Mouse (Mus musculus) spleen, postnatal 10 days (tissue): ENCODE data around the gene Slc4a5.
A peak's percentile ranks its signal among the peaks of the same experiment; 100 is the strongest.

Source experiments
- DNase-seq, 2 experiments: peaks; one replicate each; pipeline ENCODE4 v3.0.0; 2021 to 2022; ENCODE audit warnings: low spot score in 2 of 2

Gene Slc4a5

DNA sequence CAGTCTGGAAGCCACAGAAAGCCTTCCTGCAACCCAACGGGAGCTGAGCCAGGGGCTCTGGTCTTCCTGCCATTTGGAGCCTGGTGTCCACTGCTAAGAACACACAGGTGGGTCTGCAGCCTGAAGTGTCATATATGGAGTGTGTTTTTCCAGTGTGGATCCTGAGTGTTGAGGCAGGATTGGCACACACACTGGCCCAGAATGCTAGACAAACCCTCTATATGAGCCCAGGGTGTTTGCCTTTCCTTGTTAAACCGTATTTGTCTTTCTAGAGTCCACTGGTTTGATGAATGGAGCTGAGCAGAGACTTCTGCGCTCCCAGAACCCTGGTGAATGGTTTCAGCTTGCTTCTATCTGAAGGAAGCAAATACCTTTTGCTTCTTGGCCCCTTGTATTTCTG is at the start of gene Slc4a5:
Gene Slc4a5, plus strand, starts transcription at position 15 of the 400 bp plus-strand sequence.
- DNase-seq, result no peak

DNA sequence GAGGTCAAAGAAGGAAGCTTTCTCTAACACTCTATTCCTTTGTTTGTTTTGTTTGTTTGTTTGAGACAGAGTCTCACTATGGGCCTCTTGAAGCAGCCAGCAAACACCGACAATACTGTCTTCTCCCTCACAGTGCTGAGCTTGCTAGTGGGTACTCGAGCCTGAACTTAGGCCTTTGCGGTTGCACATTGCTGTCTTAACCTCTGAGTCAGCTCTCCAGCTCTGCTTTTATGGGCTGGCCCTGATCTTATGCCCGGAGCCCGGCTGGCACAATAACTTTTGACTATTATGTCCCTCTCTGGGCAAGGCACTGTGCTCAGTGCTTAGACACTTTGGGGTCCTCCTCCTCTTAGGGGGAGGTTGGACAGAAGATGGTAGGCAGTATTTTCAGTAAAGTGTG is 49.8 kb upstream of the Slc4a5 start:
- no peak for DNase-seq

DNA sequence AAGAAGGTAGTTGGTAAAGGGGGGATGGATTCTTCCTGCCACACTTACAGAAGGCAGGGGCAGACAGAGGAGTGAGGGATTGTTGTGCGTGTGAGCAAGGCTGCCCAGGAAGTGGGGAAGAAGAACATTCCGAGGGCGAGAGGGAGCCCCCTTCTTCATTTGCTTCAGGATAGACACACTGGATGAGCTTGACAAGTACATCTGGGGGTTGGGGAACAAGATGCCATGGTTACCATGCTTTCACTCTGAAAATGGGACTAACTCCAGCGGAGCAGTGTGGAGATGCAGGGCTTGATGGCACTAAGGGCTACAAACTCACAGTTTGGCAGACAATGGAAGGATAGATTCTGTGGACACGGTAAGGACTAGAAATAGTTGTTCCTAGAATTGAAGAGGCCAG is 48.6 kb upstream of the Slc4a5 start:
- no peak for DNase-seq

DNA sequence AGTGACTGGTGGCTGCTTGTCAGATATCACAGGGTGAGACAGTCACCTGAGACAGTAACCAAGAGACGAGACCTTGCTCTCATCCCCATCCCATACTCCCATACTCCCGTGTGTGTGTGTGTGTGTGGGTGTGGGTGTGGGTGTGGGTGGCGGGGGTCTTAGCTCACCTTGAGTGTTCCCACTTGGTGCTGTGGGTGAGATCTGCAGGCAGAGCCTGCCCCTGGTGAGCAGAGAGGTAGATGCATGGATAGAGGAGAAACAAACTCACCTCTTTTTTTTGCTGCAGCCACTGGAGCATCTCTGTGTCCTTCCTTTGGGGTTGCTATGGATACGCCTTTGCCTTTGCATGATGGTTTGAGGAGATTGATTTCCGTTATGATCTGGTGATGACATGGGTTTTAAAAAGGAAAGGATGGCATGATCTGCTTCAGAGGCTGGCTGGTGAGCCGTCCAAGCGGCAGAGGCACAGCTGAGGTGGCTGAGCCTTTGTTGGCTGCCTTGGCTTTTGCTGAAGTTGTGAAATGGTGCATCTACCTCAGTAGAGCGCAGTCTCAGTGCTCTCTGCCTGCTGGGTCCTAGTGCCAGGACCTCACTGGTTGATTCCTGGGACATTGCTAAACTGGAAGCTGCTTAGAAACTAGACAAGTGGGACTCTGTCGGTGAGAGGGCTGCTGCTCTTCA is 47.2 kb upstream of the Slc4a5 start:
- DNase-seq, result no peak

DNA sequence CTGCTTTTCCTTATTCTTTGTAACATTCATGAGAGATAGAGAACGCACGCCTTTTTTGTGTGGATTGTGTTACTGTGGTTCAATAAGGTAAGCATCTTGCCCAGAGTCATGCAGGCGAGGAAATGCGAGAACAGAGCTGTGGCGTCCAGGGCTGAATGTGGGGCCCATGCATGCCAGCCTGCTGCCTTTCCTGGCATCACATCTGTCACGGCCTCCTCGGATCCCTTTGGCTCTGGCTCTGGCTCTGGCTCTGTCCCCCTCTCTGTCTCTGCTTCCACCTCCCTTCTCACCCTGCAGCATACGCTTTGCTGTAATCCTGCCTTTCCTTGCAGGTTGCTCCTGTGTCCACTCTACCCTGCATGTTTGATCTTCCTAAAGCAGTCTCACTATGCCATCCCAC is 43.6 kb upstream of the Slc4a5 start:
- DNase-seq, result no peak

DNA sequence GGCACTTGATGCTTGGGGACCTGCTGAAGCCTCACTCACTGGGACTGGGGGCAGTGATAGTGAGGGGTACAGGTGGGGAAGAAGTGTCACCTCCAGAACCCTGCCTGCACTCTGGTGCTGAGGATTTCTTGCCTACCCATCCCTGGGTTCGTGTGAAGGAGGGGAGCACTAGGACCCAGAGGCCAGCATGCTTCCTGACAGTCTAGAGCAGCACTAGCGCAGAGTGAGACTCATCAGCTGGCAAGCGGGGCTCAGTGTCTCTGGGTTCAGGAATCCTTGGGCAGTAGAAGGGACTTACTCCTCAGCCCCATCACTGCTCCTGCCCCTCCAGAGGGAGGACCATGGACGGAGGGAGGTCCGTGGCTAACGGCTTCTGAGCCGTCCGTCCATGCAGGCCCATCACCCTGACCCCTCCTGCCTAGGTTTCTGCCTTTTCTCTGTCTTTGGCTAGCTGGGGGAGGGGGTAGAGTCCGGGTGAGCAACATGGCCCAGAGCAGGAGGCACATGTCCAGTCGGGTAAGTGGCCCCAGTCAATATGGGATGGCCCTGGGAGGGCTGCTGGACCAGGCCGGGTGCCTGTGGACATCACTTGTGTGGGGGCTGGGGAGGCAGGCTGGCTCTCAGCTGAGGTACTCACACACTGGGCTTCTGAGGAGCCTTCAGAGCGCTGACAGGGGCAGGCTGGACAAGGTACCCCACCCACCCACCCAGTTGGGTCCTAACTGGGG is 40.1 kb upstream of the Slc4a5 start:
- DNase-seq, result no peak

DNA sequence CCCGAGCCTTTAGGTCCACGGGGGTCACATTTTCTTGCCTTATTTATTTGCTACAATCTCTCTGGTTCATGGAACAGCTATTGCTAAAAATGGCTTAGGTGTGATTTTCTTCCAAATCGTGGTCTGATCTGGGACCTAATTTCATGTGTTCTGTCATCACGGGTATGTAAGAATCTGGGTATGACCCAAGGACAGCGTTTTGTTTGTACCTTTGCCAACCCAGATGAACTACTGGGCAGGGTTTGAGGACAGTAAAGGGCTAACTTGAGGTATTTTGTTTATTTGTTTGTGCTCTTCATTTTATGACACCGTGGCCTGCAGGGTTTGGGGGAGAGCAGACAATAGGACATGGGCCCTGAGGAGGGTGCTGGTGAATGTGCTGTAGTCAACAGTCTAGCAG is 39.0 kb upstream of the Slc4a5 start:
- no peak for DNase-seq

DNA sequence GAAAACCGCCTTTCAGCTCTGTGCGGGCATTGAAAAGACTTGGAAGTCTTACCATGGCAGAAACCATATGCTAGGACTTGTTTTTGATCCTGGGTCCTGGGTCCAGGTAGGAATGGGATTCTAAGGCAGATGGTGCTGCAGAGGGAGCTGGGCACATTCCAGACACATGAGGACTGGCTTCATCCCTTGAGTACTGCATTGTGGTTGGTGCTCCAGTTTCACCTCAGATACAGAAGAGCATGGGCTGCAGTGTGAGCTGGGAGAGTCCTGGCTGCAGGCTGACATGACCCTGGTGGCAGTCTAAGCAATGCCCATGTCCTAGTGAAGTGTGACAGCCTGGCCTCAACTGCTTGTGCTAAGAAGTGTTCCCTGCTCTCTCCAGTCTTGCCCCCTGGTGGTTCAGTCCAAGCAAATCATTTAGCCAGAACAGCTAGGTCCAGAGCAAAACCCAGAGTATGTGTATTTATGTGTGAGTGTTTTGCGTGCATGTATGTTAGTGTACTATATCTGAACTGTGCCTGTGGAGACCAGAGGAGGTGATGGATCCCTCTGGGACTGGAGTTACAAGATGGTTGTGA is 34.7 kb upstream of the Slc4a5 start:
- DNase-seq, result no peak

DNA sequence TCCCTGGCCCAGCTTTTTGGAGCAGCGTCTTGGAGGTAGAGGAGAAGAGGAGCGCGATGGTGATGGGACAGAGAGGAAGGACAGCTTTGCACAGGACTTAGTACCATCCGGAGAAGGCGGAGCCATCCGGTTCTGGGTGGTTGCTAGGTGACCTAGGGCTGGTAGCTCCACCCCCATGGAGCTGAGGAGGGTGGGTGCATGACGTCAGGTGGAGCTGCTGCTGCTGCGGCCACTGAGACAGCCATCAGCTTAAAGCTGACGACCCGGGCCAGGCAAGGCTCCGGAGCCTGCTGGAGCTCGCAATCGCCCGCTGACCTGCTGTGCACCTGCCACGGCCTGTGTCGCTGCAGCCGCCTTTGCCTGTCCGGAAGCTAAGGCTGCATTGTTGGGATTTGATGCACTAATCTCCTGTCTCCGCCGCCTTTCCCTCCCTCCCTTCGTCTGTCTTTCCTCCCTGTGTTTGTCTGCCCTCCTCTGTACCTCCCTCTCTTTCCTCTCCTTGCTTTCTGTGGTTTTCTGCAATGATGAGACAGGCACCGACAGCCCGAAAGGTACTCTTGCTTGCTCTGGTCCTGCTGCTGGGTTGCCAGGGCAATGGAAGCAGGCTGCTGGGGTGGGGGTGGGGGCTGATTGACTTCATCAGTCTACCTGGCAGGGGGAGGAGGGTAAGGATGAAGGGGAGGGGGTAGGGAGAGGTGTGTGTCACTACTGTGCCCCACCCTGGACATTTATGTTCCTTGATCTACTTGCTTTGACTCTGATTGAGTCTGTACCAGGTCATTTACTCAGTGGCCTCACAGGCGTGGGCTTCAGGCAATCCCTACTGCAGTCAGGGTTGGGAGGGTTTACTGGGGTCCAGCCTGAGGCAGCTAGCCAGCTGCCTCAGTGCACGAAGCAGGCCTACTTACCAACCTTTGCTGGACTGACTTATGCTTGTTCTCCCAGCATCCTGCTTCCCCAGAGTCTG is 33.5 kb upstream of the Slc4a5 start:
- DNase-seq, result peak in 1 of 2 experiments; percentile 41

DNA sequence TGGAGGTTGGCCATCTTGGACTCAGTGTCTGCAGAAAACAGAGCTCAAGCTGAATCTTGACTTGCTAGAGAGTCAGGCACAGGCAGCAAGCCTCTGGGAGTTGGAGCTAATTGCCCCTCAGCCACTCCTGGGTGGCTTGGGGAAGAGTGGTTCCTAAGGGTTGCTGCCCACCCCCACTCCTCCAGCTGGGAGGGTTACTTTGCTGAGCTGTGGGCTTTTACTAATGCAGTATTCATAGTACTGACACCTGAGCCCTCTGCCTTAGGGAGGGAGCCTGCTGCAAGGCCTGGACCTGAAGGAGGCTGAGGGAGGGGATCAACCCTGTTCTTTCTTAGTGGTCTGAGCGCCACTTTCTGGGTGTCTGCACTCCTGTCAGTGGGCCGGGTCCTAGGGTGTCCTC is 32.7 kb upstream of the Slc4a5 start:
- DNase-seq, result no peak

DNA sequence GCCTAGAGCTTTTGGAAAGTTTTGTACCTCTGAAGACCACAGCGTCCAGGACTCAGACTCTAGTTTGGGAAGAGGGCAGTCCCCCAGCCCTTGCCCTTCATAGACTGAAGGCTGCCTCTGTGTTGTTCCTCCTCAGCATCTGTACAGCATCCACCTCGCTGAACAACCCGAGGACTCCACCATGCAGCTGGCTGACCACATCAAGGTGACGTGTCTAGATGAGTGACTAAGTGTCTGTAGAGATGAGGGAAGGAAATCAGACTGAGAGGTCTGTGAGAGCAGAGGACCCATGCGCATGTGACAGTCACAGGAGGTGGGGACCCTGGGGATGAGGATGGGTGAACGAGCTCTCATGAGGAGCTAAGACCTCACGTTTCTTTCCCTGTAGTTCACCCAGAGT is 26.1 kb upstream of the Slc4a5 start:
- no peak for DNase-seq

DNA sequence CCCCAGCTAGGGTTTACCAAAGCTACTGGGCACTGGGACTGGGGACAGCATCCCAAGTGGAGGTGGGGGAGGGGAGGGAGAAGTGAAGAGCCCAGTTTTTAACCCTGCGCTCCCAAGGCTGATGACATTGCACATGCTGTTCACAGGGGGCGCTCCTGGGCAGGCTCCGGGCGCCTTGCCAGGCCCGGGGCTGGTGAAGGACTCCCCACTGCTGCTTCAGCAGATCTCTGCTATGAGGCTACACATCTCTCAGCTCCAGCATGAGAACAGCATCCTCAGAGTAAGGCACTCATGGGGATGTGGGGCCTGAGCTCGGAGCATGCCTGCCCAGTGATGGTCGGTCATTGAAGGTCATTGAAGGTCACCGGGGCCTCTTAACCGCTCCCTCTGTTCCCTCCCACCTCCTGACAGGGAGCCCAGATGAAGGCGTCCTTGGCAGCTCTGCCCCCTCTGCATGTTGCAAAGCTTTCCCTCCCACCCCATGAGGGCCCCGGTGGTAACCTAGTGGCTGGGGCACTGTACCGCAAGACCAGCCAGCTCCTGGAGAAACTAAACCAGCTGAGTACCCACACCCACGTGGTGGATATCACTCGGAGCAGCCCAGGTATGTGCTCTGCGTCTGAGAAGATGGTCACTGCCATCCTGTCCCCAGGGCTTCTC is 22.2 kb upstream of the Slc4a5 start:
- DNase-seq, result peak in 1 of 2 experiments; percentile 37

DNA sequence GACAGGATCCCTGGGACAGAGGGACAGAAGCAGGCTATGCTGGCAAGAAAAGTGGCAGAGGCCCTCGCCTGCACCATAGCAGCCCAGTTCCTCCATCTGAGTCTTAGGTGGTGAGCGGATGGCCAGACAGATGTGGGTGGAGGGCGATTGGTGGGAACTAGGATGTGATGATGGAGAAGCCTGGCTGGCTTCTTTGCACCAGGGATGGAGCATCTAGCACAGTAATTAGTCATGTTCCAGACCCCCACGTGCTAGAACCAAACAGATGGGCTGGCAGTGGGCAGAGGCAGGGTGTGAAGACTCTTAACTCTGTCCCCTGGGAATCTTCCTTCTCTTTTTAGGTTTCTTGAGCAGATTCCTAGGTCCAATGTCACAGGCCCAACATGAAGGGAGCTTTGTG is 16.3 kb upstream of the Slc4a5 start:
- DNase-seq, result no peak

DNA sequence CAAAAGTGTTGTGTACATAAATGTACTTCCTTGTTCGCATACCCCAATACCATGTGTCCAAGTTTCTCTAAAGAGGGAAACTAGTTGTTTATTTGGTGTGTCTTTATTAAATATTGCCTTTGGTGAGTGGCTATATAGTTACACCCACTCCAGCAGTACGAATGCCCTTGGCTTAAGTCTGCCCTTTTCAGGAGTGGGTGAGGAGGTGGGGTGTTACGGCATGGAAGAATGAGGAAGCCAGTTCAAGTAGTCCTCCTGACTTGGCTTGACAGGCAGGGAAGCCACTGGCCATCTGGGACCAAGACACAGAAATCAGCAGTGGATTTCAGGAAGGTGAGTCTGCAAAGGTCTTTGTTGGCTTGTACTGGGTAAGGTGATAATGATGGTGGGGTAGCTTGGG is 13.8 kb upstream of the Slc4a5 start:
- no peak for DNase-seq

DNA sequence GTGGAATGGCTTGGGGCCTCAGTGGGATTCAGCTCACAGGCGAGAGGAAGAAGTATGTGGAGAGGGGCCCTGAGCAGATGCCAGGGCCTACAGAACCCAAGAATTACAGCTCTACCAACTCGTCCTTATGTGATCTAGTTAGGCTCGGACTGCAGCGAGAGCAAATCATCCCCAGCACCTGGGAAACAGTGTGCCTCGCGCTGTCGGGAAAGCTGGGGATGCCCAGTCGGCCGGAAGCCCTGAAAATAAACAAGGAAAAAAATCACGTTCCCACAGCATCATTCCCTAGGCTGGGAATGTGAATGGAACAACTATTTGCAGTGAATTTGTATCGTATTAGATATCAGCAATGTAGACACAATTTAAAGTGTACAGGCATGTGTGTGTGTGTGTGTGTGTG is 13.3 kb upstream of the Slc4a5 start:
- DNase-seq, result no peak

DNA sequence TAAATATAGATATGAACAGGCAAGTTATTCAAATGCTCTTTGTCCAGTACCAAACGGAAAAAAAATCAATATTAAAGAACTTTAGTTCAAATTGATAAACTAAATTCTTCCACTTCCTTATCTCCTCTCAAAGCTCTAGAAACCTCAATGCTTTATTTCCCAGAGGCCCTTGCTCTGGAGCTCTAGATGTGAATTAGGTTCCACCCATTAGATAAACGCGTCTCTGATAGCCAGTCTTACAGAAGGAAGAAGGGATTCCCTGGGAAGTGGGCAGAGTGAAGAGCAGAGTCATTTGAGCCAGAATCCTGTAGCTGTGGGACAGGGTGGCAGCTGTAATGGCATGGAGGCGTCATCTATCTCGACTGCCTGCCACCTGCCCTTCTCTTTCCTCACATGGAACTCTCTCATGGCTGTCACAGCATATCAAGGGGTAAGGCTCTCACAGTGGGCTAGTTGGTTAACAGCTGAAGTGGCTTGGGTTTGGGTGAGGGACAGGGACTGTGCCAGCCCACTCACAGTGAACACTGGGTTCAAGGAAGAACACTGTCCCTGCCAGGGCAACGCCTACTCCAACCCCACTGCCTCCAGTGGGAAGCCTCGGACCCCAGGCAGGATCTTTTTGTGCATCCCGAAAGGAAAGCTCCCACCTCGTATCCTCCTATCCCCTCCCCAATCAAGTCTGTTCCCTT is 12.1 kb upstream of the Slc4a5 start:
- no peak for DNase-seq

DNA sequence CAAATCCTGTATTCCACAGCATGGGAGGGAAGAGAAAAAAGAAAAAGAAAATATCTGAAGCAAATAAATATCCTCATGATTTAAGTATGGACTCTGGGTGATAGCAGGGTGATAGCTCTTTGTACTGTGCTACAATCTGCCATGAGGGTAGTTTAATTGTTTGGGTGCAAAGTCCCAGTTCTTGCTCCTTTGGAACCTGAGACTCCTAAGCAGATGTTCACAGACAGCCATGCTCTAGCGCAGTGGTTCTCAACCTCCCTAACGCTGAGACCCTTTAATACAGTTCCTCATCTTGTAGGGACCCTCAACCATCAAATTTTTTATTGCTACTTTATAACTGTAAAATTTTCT is 11.6 kb upstream of the Slc4a5 start:
- no peak for DNase-seq

DNA sequence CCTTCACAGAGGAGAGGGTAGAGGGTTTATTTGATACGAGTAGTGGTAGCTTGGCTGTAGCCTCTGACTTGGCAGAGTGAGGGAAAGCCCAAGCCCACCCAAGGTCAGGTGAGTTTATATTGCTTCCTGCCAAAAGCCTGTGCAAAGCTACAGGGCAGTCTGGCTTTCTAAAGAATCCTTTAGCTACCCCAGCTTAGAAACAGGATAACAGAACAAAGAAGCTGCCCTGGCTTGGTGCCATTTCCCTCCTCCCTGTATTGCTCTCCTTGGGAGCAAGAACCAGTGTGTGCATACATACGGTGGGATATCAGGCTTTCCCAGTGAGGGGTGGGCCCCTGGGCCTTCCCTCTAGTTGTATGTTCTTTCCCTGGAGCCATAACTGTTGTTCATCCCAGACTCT is 9.1 kb upstream of the Slc4a5 start:
- DNase-seq, result no peak

DNA sequence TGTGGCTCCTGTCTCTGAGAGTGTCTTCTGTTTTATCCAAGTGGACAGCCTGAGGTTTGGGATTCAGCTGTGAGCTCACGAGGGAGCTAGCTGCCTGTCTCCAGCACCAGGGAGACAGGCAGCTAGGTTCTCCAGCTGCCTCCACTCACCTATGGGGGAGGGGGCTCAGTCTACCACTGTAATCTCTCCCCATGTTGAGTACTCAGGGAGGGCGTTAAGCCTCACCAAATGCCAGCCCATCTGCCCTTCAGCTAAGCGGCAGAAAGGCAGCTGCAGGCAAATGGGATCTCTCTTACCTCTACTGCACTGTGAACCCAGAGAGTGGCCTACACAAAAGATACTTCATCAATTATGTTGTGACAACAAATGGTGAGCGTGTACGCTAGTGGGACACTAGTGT is 8.1 kb upstream of the Slc4a5 start:
- no peak for DNase-seq

DNA sequence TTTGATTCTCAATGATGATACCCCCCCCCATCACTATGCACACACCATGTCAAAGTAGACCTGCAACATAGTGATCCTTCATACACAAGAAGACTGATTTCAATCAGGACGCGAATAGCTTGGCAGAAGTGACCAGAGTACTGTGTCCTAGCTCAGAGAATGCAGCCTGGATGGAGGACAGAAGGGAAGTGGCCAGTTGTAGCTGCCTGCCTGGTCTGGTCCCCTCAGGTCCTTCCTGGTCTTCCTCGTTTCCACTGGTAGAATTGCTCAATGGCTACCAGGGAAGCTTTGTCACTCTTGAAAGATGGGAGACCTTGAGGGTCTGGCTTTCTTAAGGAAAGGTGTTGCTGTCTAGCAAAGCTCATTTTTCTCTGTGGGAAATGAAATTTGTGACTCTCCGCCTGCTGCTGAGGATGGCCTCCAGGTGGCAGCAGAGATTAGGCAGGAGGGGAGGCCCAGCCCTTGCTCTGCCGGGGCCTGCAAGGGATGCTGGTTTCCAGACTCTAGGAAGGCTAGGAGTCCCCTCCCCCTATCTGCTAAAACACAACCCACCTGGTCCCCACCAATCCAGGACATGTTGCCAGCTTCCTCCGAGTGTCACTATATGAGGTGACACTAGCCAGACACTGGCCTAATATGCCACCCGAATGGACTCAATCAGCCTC is 4.5 kb upstream of the Slc4a5 start:
- DNase-seq, result peak; percentile 23 to 73

DNA sequence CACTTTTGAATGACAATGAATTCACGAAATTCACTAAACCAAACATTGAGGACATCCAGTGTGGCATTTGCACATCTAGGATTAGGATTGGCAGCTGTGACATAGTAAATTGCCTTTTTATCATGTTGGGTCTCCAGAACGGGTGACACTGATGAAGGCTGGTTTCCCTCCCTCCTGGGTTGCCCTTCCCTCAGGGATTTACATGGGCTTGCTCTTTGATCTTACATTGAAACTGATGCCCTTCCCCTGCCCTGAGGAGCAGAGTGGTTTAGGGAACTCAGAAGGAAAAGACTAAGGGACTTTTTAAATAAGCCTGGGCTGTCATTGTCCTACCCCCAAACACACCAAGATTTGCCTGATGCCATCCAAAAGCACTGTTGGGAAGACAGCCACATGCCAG is 11.9 kb downstream of the Slc4a5 start:
- no peak for DNase-seq
